Mouse (Mus musculus) left cerebral cortex, postnatal 36 days (tissue): ENCODE data around the gene Macf1. TPM values are rescaled to one million over a fixed set of nuclear protein-coding genes. Genes with fewer than 3 reads are reported as not detected.
A peak's percentile ranks its signal among the peaks of the same experiment; 100 is the strongest.

Experiments
- DNase-seq, 2 experiments: peaks; one replicate each; pipeline ENCODE4 v3.0.0; 2021 to 2022; ENCODE audit warnings: low spot score in 2 of 2, mixed read lengths in 1 of 2
- intact Hi-C: fragments of 180-260 bp; cut with DNase I; formaldehyde crosslinking; loops from one replicate; pipeline ENCODE4 v1.15.1; 2025
- total RNA-seq, 2 experiments: library from RNA; stranded (reverse); gene quantifications; 2 replicates each; pipeline ENCODE4 v1.2.3; 2021

Gene Macf1
- total RNA-seq, 2 experiments from 2014 or later = 187 to 233 TPM

- DNase-seq = no peak
- intact Hi-C loops = loop anchor here (5.0 kb wide), 1 partner anchor 37 kb away; no protein-coding TSS in a partner anchor
Observed at GRCm38 (mm10) chr4:123395435-123396000, 288.6 kb downstream of the Macf1 start.

- DNase-seq = no peak
- intact Hi-C loops = loop anchor here (5.0 kb wide), 1 partner anchor 37 kb away; no protein-coding TSS in a partner anchor
Observed at GRCm38 (mm10) chr4:123394878-123395277, 289.3 kb downstream of the Macf1 start.

- no peak for DNase-seq
- intact Hi-C loops = no loop called here
Observed at GRCm38 (mm10) chr4:123394269-123394668, 289.9 kb downstream of the Macf1 start.

GRCm38 (mm10) chr4:123393004-123393403 lies 291.2 kb downstream of the Macf1 start:
- intact Hi-C loops = no loop called here
- no peak for DNase-seq

GRCm38 (mm10) chr4:123392187-123392586 lies 292.0 kb downstream of the Macf1 start:
- no peak for DNase-seq
- intact Hi-C loops = no loop called here

- no peak for DNase-seq
- intact Hi-C loops = loop anchor here (10.0 kb wide), 1 partner anchor 120 kb away; no protein-coding TSS in a partner anchor
Observed at GRCm38 (mm10) chr4:123385028-123385427, 299.1 kb downstream of the Macf1 start.

GRCm38 (mm10) chr4:123383173-123383572 lies 301.0 kb downstream of the Macf1 start:
- peak; percentile 57 to 61 for DNase-seq
- intact Hi-C loops = loop anchor here (5.0 to 10.0 kb wide), 2 partner anchors 64 to 122 kb away; no protein-coding TSS in a partner anchor

GRCm38 (mm10) chr4:123382051-123382450 lies 302.1 kb downstream of the Macf1 start:
- intact Hi-C loops = loop anchor here (5.0 to 10.0 kb wide), 2 partner anchors 65 to 123 kb away; no protein-coding TSS in a partner anchor
- no peak for DNase-seq

GRCm38 (mm10) chr4:123381598-123381997 lies 302.6 kb downstream of the Macf1 start:
- intact Hi-C loops = loop anchor here (5.0 to 10.0 kb wide), 2 partner anchors 66 to 123 kb away; no protein-coding TSS in a partner anchor
- DNase-seq = no peak

GRCm38 (mm10) chr4:123376031-123376430 lies 308.1 kb downstream of the Macf1 start:
- intact Hi-C loops = no loop called here
- no peak for DNase-seq

- intact Hi-C loops = no loop called here
Observed at GRCm38 (mm10) chr4:123374316-123375008, 309.7 kb downstream of the Macf1 start.

GRCm38 (mm10) chr4:123363555-123363954 lies 320.6 kb downstream of the Macf1 start:
- intact Hi-C loops = no loop called here
- DNase-seq = no peak

More at GRCm38 (mm10) chr4:123374316-123375008, 309.7 kb downstream of the Macf1 start:
- no peak for DNase-seq

- DNase-seq = no peak
- intact Hi-C loops = no loop called here
Observed at GRCm38 (mm10) chr4:123360771-123361170, 323.4 kb downstream of the Macf1 start.

- no peak for DNase-seq
- intact Hi-C loops = no loop called here
Observed at GRCm38 (mm10) chr4:123358613-123359012, 325.5 kb downstream of the Macf1 start.

- DNase-seq = no peak
- intact Hi-C loops = no loop called here
Observed at GRCm38 (mm10) chr4:123355941-123356340, 328.2 kb downstream of the Macf1 start.

GRCm38 (mm10) chr4:123353271-123353877 lies 330.8 kb downstream of the Macf1 start:
- no peak for DNase-seq
- intact Hi-C loops = no loop called here

- intact Hi-C loops = no loop called here
- no peak for DNase-seq
Observed at GRCm38 (mm10) chr4:123343471-123343789, 340.7 kb downstream of the Macf1 start.

GRCm38 (mm10) chr4:123342642-123343470 lies 341.3 kb downstream of the Macf1 start, which contains the start of gene Bmp8a:
TSS of gene Bmp8a (minus strand) at chr4:123343252.
- peak; percentile 24 to 27 for DNase-seq
- intact Hi-C loops = no loop called here

- DNase-seq = no peak
- intact Hi-C loops = no loop called here
Observed at GRCm38 (mm10) chr4:123342091-123342641, 342.0 kb downstream of the Macf1 start.
